Mouse (Mus musculus) gastrocnemius, adult 2 months (tissue): ENCODE measurements at regions not wholly inside any gene's neighbourhood (a gene's known extent, or its start where the extent isn't known, plus 50 kb on each side); places are given as distances from the start of the nearest gene placed in this dataset.

Experiments used
- DNase-seq: peaks from one replicate; pipeline ENCODE4 v3.0.0; 2022
- H3K27ac ChIP-seq: fragments of 200-600 bp; 2 replicates; pipeline ENCODE4 v1.8.1; 2022; ENCODE audit warnings: mild to moderate bottlenecking
- H3K4me3 ChIP-seq: fragments of 200-600 bp; 2 replicates; pipeline ENCODE4 v1.8.1; 2022; ENCODE audit warnings: mild to moderate bottlenecking, moderate library complexity
- CTCF ChIP-seq: fragments of 200-600 bp; IDR thresholded peaks from 2 replicates; pipeline ENCODE4 v1.8.1; 2022; ENCODE audit warnings: antibody characterized with exemption, mild to moderate bottlenecking, moderate library complexity
- intact Hi-C: fragments of 180-260 bp; cut with DNase I; formaldehyde crosslinking; loops from one replicate; pipeline ENCODE4 v1.15.1; 2025

DNA sequence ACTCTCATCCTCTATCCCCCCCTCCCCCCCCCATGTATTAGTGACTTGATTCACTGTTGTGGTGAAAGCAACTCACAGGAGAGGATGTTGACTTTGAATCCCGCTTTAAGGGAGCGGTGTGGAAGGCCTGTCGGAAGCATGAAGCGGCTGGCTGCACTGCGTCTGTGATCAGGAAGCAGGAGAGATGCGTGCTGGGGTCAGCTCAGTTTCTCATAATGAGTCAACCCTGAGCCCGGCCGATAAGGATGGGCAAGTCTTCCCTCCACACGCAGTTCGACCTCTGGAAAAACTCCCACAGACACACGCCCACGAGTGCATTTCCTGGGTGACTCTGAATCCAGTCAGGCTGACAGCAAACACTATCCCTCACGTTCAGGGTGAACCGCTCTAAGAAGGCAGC lies 398.0 kb downstream of the Sox9 start:
- no peak for TF ChIP-seq CTCF
- Histone ChIP-seq H3K27ac (no peak overlapping the region), H3K4me3 (no peak overlapping the region)
- intact Hi-C loops, result no loop called here
- DNase-seq, result no peak

GRCm38 (mm10) chr11:113182083-113182861 lies 400.2 kb downstream of the Sox9 start:
- no peak overlapping the region for H3K27ac ChIP-seq
- intact Hi-C loops, result no loop called here
- TF ChIP-seq CTCF, result no peak
- H3K4me3 ChIP-seq, result no peak overlapping the region
- no peak for DNase-seq

GRCm38 (mm10) chr11:113183556-113183955 lies 401.5 kb downstream of the Sox9 start:
- no peak for TF ChIP-seq CTCF
- no peak overlapping the region for H3K4me3 ChIP-seq
- no peak overlapping the region for H3K27ac ChIP-seq
- no peak for DNase-seq
- intact Hi-C loops, result no loop called here

GRCm38 (mm10) chr11:113184095-113184494 lies 402.1 kb downstream of the Sox9 start:
- intact Hi-C loops, result no loop called here
- Histone ChIP-seq H3K4me3 (no peak overlapping the region), H3K27ac (no peak overlapping the region)
- no peak for TF ChIP-seq CTCF
- DNase-seq, result no peak

- no peak for DNase-seq
- no peak for TF ChIP-seq CTCF
- Histone ChIP-seq H3K4me3 (no peak overlapping the region), H3K27ac (no peak overlapping the region)
- intact Hi-C loops, result no loop called here
Observed at GRCm38 (mm10) chr11:113187407-113187806, 405.4 kb downstream of the Sox9 start.

GRCm38 (mm10) chr11:113188263-113188920 lies 406.4 kb downstream of the Sox9 start:
- DNase-seq, result no peak
- Histone ChIP-seq H3K4me3 (no peak overlapping the region), H3K27ac (no peak overlapping the region)
- intact Hi-C loops, result no loop called here
- no peak for TF ChIP-seq CTCF

GRCm38 (mm10) chr11:113190006-113190405 lies 408.0 kb downstream of the Sox9 start:
- Histone ChIP-seq H3K27ac (no peak overlapping the region), H3K4me3 (no peak overlapping the region)
- intact Hi-C loops, result no loop called here
- no peak for DNase-seq
- TF ChIP-seq CTCF, result no peak

DNA sequence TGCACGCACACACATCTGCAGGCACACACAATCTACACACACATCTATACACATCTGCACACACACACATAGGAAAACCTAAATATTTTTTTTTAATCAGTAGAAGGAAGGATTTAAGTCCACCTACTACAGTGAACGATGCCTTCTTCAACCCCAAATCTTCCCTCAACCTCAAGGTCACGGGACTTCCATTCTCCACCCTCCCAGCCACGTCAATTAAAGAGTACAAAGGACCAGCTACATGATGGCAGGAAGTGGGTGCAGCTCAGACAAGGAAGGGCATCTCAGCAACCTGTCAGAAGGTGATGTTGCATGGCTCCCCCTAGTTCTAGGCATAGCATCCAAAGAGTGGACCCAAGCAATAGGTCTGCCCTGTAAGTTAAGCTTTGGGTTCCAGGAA lies 408.5 kb downstream of the Sox9 start:
- H3K4me3 ChIP-seq, result no peak overlapping the region
- TF ChIP-seq CTCF, result no peak
- intact Hi-C loops, result no loop called here
- no peak overlapping the region for H3K27ac ChIP-seq
- DNase-seq, result no peak

DNA sequence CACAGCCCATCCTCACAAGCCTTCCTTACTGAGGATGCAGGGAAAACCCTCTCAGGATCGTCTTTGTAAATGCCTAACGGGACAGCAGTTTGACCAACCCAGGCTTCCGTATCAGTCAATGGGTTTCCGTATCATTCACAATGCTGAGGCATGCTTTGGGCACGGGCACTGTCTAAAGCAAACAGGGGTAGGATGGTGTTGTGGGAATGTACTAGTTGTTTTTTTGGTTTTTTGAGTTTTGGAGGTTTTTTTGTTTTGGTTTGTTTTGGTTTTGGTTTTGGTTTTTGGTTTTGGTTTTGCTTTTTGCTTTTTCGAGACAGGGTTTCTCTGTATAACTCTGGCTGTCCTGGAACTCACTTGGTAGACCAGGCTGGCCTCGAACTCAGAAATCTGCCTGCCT lies 409.0 kb downstream of the Sox9 start:
- no peak for TF ChIP-seq CTCF
- H3K27ac ChIP-seq, result no peak overlapping the region
- H3K4me3 ChIP-seq, result no peak overlapping the region
- intact Hi-C loops, result no loop called here
- no peak for DNase-seq

DNA sequence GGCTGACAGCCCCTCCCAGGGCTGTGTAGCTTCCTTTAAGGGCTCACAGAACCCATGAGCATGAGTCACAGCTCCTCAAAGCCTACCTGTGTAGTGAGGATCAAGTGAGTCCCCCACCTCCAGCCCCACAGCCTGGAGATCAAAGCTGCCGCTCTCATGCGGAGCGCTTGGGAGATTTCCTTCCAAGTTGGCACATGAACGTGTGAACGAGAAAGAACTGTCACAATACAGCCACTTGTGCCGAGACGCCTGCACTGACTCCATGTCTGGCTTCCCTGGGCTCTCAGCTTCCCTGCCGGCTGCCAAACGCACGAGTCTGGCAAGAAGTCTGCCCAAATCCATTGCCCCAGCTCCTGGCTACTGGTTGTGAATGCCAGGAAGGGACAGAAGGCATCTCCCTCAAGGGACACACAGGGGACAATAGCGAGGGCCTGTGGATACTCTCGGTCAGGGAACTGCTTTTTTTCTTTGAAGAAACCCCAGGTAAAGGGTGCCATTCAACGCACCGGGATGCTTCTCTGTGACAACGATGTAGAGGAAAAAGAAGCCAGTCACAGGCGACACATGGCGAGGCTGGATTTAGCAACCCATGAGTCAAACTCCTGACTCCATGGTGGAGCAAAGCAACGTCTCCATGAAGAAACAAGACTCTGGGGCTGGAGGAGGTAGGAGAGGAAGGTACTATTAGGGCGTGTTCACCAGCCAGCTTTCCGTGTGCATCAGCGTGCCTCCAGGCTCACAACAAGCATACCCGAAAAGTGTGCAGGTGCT lies 410.2 kb downstream of the Sox9 start:
- Histone ChIP-seq H3K27ac (no peak overlapping the region), H3K4me3 (no peak overlapping the region)
- intact Hi-C loops, result no loop called here
- DNase-seq, result no peak
- TF ChIP-seq CTCF, result no peak

GRCm38 (mm10) chr11:113194144-113194827 lies 412.3 kb downstream of the Sox9 start:
- TF ChIP-seq CTCF, result no peak
- Histone ChIP-seq H3K27ac (no peak overlapping the region), H3K4me3 (no peak overlapping the region)
- intact Hi-C loops, result no loop called here
- DNase-seq, result no peak
